Mouse (Mus musculus): ENCODE data around the gene Cdh4.

DNA sequence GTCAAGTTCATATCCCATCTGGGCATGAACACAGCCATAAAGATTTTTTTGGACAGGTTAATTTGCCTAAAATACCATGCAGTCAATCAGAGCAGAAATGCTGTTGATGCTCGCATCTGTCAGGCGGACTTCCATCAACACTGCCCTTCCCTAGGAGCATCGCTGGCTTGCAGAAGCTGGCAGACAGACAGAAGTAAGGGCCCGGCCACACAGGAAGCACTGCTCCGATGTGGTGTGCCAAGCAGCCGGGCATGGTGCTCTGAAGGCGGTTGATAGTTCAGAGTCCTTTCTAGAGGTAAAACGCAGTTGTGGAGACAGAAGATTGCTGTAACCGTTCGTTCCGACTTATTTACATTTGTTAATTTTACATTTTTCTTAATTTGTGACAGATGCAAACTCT is 262.8 kb downstream of the Cdh4 start:
- TF ChIP-seq EP300 (IDR thresholded peaks at IDR 0.05; ENCODE audit: low read depth) (no peak), CTCF (IDR thresholded peaks at IDR 0.05; ENCODE audit: low read depth) (no peak)

All from heart, postnatal 0 days (tissue).